Mouse (Mus musculus): ENCODE measurements around the gene Abhd13. TPM values are rescaled to one million over a fixed set of nuclear protein-coding genes. Genes with fewer than 3 reads are reported as not detected.

Gene Abhd13
- total RNA-seq, 1 experiment, result 28.5 TPM

GRCm38 (mm10) chr8:10030320-10031060 is 53.0 kb downstream of the Abhd13 start:
- no peak for DNase-seq (ENCODE audit: low read depth, low spot score)
- TF ChIP-seq MAFK (IDR thresholded peaks at IDR 0.05; ENCODE audit: insufficient read depth, low read depth, low read length) (no peak), CHD2 (IDR thresholded peaks at IDR 0.05; ENCODE audit: low read depth, low read length) (no peak), HCFC1 (IDR thresholded peaks at IDR 0.05; ENCODE audit: borderline replicate concordance, insufficient read depth, low read length) (no peak)
- Histone ChIP-seq H3K4me1 (ENCODE audit: control insufficient read depth in 2 of 2, insufficient read depth in 2 of 2, low read length in 2 of 2, poor library complexity in 1 of 2) (no peaks in the 10 kb centered on the region), H3K36me3 (ENCODE audit: control insufficient read depth, insufficient read depth, low read length, poor library complexity, severe bottlenecking) (no peaks in the 10 kb centered on the region), H3K4me3 (ENCODE audit: insufficient read depth in 1 of 2, low read depth in 1 of 2, low read length in 2 of 2, poor library complexity in 1 of 2, severe bottlenecking in 1 of 2) (no peak overlapping the region), H3K27ac (ENCODE audit: insufficient read depth, low read depth, low read length, poor library complexity, severe bottlenecking) (no peak overlapping the region), H3K9ac (ENCODE audit: insufficient read depth, low read depth, low read length, poor library complexity, severe bottlenecking) (no peak overlapping the region), H3K9me3 (ENCODE audit: control insufficient read depth, insufficient read depth, low read depth, low read length) (no peaks in the 10 kb centered on the region)
- in situ Hi-C loops (cut with MboI; ENCODE audit: low sequenced_read_pairs in 2 of 2, unreplicated experiment in 2 of 2), result loop anchor here in 1 of 2 experiments (25.0 kb wide), 1 partner anchor 357 kb away; no protein-coding TSS in a partner anchor

GRCm38 (mm10) chr8:10031177-10031576 is 53.7 kb downstream of the Abhd13 start:
- Histone ChIP-seq H3K9me3 (ENCODE audit: control insufficient read depth, insufficient read depth, low read depth, low read length) (no peaks in the 10 kb centered on the region), H3K36me3 (ENCODE audit: control insufficient read depth, insufficient read depth, low read length, poor library complexity, severe bottlenecking) (no peaks in the 10 kb centered on the region), H3K4me1 (ENCODE audit: control insufficient read depth in 2 of 2, insufficient read depth in 2 of 2, low read length in 2 of 2, poor library complexity in 1 of 2) (no peaks in the 10 kb centered on the region), H3K27ac (ENCODE audit: insufficient read depth, low read depth, low read length, poor library complexity, severe bottlenecking) (no peak overlapping the region), H3K9ac (ENCODE audit: insufficient read depth, low read depth, low read length, poor library complexity, severe bottlenecking) (no peak overlapping the region), H3K4me3 (ENCODE audit: insufficient read depth in 1 of 2, low read depth in 1 of 2, low read length in 2 of 2, poor library complexity in 1 of 2, severe bottlenecking in 1 of 2) (no peak overlapping the region)
- TF ChIP-seq ZC3H11A (IDR thresholded peaks at IDR 0.05; ENCODE audit: borderline replicate concordance, low read depth, low read length) (no peak), MAFK (IDR thresholded peaks at IDR 0.05; ENCODE audit: insufficient read depth, low read depth, low read length) (no peak), CHD2 (IDR thresholded peaks at IDR 0.05; ENCODE audit: low read depth, low read length) (no peak), HCFC1 (IDR thresholded peaks at IDR 0.05; ENCODE audit: borderline replicate concordance, insufficient read depth, low read length) (no peak), ZNF384 (IDR thresholded peaks at IDR 0.05; ENCODE audit: low read depth, low read length) (no peak)
- DNase-seq (ENCODE audit: low read depth, low spot score), result no peak
- in situ Hi-C loops (cut with MboI; ENCODE audit: low sequenced_read_pairs in 2 of 2, unreplicated experiment in 2 of 2), result loop anchor here in 1 of 2 experiments (25.0 kb wide), 1 partner anchor 356 kb away; no protein-coding TSS in a partner anchor

- no peak for DNase-seq (ENCODE audit: low read depth, low spot score)
Measured at GRCm38 (mm10) chr8:10040866-10041265, 63.4 kb downstream of the Abhd13 start.

More at GRCm38 (mm10) chr8:10040866-10041265, 63.4 kb downstream of the Abhd13 start:
- H3K4me1 ChIP-seq (ENCODE audit: control insufficient read depth in 2 of 2, insufficient read depth in 2 of 2, low read length in 2 of 2, poor library complexity in 1 of 2), result no peaks in the 10 kb centered on the region
- no peaks in the 10 kb centered on the region for H3K36me3 ChIP-seq (ENCODE audit: control insufficient read depth, insufficient read depth, low read length, poor library complexity, severe bottlenecking)
- H3K27ac ChIP-seq (ENCODE audit: insufficient read depth, low read depth, low read length, poor library complexity, severe bottlenecking), result no peak overlapping the region
- TF ChIP-seq CHD2 (IDR thresholded peaks at IDR 0.05; ENCODE audit: low read depth, low read length), result no peak
- no peak for TF ChIP-seq HCFC1 (IDR thresholded peaks at IDR 0.05; ENCODE audit: borderline replicate concordance, insufficient read depth, low read length)
- TF ChIP-seq MAFK (IDR thresholded peaks at IDR 0.05; ENCODE audit: insufficient read depth, low read depth, low read length), result no peak
- no peak for TF ChIP-seq ZNF384 (IDR thresholded peaks at IDR 0.05; ENCODE audit: low read depth, low read length)
- no peak for TF ChIP-seq ZC3H11A (IDR thresholded peaks at IDR 0.05; ENCODE audit: borderline replicate concordance, low read depth, low read length)
- in situ Hi-C loops (cut with MboI; ENCODE audit: low sequenced_read_pairs in 2 of 2, unreplicated experiment in 2 of 2), result loop anchor here (10.0 to 25.0 kb wide), 2 partner anchors 264 to 346 kb away; no protein-coding TSS in a partner anchor
- no peaks in the 10 kb centered on the region for H3K9me3 ChIP-seq (ENCODE audit: control insufficient read depth, insufficient read depth, low read depth, low read length)
- H3K4me3 ChIP-seq (ENCODE audit: insufficient read depth in 1 of 2, low read depth in 1 of 2, low read length in 2 of 2, poor library complexity in 1 of 2, severe bottlenecking in 1 of 2), result no peak overlapping the region
- no peak overlapping the region for H3K9ac ChIP-seq (ENCODE audit: insufficient read depth, low read depth, low read length, poor library complexity, severe bottlenecking)

Other genes starting within 250 kb of the Abhd13 start
- gene Fam155a, start 206.5 kb upstream of the Abhd13 start, total RNA-seq (2012; rRNA removed), result 0.04 TPM in 1 of 2 replicates, not detected in the other
- gene Gm10217, start 113.5 kb upstream of the Abhd13 start, total RNA-seq (2012; rRNA removed), result not detected in 2 replicates
- gene Lig4, start within 50 bp of the Abhd13 start, total RNA-seq (2012; rRNA removed), result 3.7 and 5.8 TPM in 2 replicates
- 0.21 and 0.31 TPM in 2 replicates for gene Tnfsf13b, start 28.8 kb downstream of the Abhd13 start, total RNA-seq (2012; rRNA removed)
- gene Myo16, start 176.2 kb downstream of the Abhd13 start, total RNA-seq (2012; rRNA removed), result 0.09 TPM in 1 of 2 replicates, not detected in the other